Mouse (Mus musculus): ENCODE data around the gene Tbcd. TPM values are rescaled to one million over a fixed set of nuclear protein-coding genes. Genes with fewer than 3 reads are reported as not detected.

Tbcd gene
- polyA plus RNA-seq, 1 experiment from 2014 or later, result 61.8 TPM

- Histone ChIP-seq H3K9me3 (no peaks in the 10 kb centered on the region), H3K36me3 (replicated peaks) (no peaks in the 10 kb centered on the region), H3K4me2 (no peak overlapping the region), H3K4me3 (no peak overlapping the region), H3K4me1 (peaks cover 26% of the 10 kb centered on the region), H3K27ac (no peak overlapping the region), H3K27me3 (replicated peaks) (no peaks in the 10 kb centered on the region), H3K9ac (no peak overlapping the region)
- WGBS, result 78% methylated on average over 5 of the region's 5 CpGs
- no peak for ATAC-seq (replicated peaks)
Measured at GRCm38 (mm10) chr11:121437236-121437635, 14.5 kb upstream of the Tbcd start.

- H3K9me3 ChIP-seq, result no peaks in the 10 kb centered on the region
- H3K4me2 ChIP-seq, result no peak overlapping the region
- no peaks in the 10 kb centered on the region for H3K27me3 ChIP-seq (replicated peaks)
- no peak overlapping the region for H3K9ac ChIP-seq
- no peaks in the 10 kb centered on the region for H3K36me3 ChIP-seq (replicated peaks)
- 70% methylated on average over 5 of the region's 5 CpGs for WGBS
- no peak for ATAC-seq (replicated peaks)
- H3K27ac ChIP-seq, result no peak overlapping the region
- H3K4me3 ChIP-seq, result no peak overlapping the region
- peaks cover 14% of the 10 kb centered on the region; the same call in 1 of the 2 replicates for H3K4me1 ChIP-seq
Measured at GRCm38 (mm10) chr11:121439686-121440292, 12.0 kb upstream of the Tbcd start.

DNA sequence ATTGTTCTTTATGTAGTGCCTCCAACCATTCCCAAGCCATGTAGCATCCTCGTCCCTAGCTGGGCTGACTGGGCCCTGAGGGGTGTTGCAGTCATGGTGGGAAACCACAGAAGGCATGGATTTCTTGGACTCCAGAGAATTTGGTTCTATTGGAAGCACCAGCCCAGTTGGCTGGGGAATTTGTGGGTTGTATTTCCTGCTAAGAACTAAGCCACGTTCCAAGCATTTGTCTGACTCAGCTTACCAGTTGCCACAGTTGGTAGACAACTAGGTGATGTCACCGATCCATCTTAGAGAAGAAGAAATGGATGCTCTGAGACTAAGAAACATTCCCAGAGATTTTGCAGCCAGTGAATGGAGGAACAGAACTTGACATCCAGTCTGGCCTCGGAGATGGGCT, 10.1 kb upstream of the Tbcd start:
- Histone ChIP-seq H3K9me3 (no peaks in the 10 kb centered on the region), H3K9ac (no peak overlapping the region), H3K27me3 (replicated peaks) (no peaks in the 10 kb centered on the region; the same call in 1 of the 2 replicates), H3K4me3 (no peak overlapping the region), H3K4me1 (0 out of 2 replicates have a peak, but pooled peaks cover 5% of the 10 kb centered on the region), H3K4me2 (no peak overlapping the region), H3K36me3 (replicated peaks) (no peaks in the 10 kb centered on the region), H3K27ac (no peak overlapping the region)
- WGBS, result 93% methylated on average over 4 of the region's 4 CpGs
- ATAC-seq (replicated peaks), result no peak

- Histone ChIP-seq H3K36me3 (replicated peaks) (no peaks in the 10 kb centered on the region), H3K4me3 (no peak overlapping the region)
Measured at GRCm38 (mm10) chr11:121442076-121442475, 9.7 kb upstream of the Tbcd start.

GRCm38 (mm10) chr11:121451216-121451726, 478 bp upstream of the Tbcd start:
- peak overlapping the region; percentile 70 for H3K9ac ChIP-seq
- H3K4me2 ChIP-seq, result peak overlapping the region; percentile 59
- ATAC-seq (replicated peaks), result no peak; the same call in 1 of the 2 replicates
- H3K9me3 ChIP-seq, result no peaks in the 10 kb centered on the region
- 20% methylated on average over 9 of the region's 9 CpGs for WGBS
- H3K36me3 ChIP-seq (replicated peaks), result 0 out of 2 replicates have a peak, but pooled peaks cover 11% of the 10 kb centered on the region
- H3K4me3 ChIP-seq, result peak overlapping the region; percentile 80
- peaks cover 24% of the 10 kb centered on the region for H3K4me1 ChIP-seq
- H3K27me3 ChIP-seq (replicated peaks), result no peaks in the 10 kb centered on the region
- H3K27ac ChIP-seq, result peak overlapping the region; percentile 86

More at GRCm38 (mm10) chr11:121442076-121442475, 9.7 kb upstream of the Tbcd start:
- H3K9me3 ChIP-seq, result no peaks in the 10 kb centered on the region
- no peak overlapping the region for H3K9ac ChIP-seq
- H3K27ac ChIP-seq, result no peak overlapping the region
- H3K27me3 ChIP-seq (replicated peaks), result no peaks in the 10 kb centered on the region; the same call in 1 of the 2 replicates
- H3K4me1 ChIP-seq, result 0 out of 2 replicates have a peak, but pooled peaks cover 5% of the 10 kb centered on the region
- WGBS, result 76% methylated on average over 2 of the region's 2 CpGs
- no peak for ATAC-seq (replicated peaks)
- H3K4me2 ChIP-seq, result no peak overlapping the region

DNA sequence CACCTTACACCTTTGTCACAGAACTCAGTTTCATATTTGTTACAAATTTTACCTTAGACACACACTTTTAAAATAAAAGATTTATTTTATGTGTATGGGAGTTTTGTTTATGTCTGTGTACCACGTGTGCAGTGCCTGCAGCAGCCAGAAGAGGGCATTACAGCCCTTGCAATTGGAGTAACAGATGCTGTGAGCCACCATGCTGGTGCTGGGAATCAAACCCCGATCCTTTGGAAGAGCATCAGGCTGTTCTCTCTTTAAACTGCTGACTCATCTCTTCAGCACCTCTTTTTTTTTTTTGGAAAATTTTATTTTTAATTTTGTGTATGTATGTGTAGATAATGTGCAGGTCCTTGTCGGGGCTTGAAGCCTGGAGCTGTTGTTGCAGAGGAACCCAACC, 6.1 kb downstream of the Tbcd start:
- Histone ChIP-seq H3K27ac (no peak overlapping the region), H3K36me3 (replicated peaks) (peaks cover 54% of the 10 kb centered on the region), H3K4me2 (no peak overlapping the region), H3K9me3 (no peaks in the 10 kb centered on the region), H3K4me3 (no peak overlapping the region), H3K4me1 (peaks cover 13% of the 10 kb centered on the region), H3K27me3 (replicated peaks) (no peaks in the 10 kb centered on the region), H3K9ac (no peak overlapping the region)
- 89% methylated on average over 3 of the region's 3 CpGs for WGBS
- no peak for ATAC-seq (replicated peaks)

- no peaks in the 10 kb centered on the region for H3K4me1 ChIP-seq
- ATAC-seq (replicated peaks), result no peak
- H3K9ac ChIP-seq, result no peak overlapping the region
- no peaks in the 10 kb centered on the region for H3K9me3 ChIP-seq
- 91% methylated on average over 6 of the region's 6 CpGs for WGBS
- H3K4me3 ChIP-seq, result no peak overlapping the region
- H3K27me3 ChIP-seq (replicated peaks), result no peaks in the 10 kb centered on the region
- no peak overlapping the region for H3K27ac ChIP-seq
- H3K4me2 ChIP-seq, result no peak overlapping the region
- peaks cover 24% of the 10 kb centered on the region for H3K36me3 ChIP-seq (replicated peaks)
Measured at GRCm38 (mm10) chr11:121467408-121467807, 15.7 kb downstream of the Tbcd start.

GRCm38 (mm10) chr11:121474831-121475230, 23.1 kb downstream of the Tbcd start:
- H3K9me3 ChIP-seq, result no peaks in the 10 kb centered on the region
- H3K9ac ChIP-seq, result no peak overlapping the region
- 0 out of 2 replicates have a peak, but pooled peaks cover 4% of the 10 kb centered on the region for H3K36me3 ChIP-seq (replicated peaks)
- no peaks in the 10 kb centered on the region for H3K27me3 ChIP-seq (replicated peaks)
- no peak overlapping the region for H3K27ac ChIP-seq
- no peak for ATAC-seq (replicated peaks)
- WGBS, result 84% methylated on average over 3 of the region's 3 CpGs
- no peak overlapping the region for H3K4me3 ChIP-seq
- H3K4me2 ChIP-seq, result no peak overlapping the region
- H3K4me1 ChIP-seq, result no peaks in the 10 kb centered on the region

- Histone ChIP-seq H3K4me1 (no peaks in the 10 kb centered on the region), H3K36me3 (replicated peaks) (0 out of 2 replicates have a peak, but pooled peaks cover under 1% of the 10 kb centered on the region), H3K4me3 (no peak overlapping the region), H3K9me3 (no peaks in the 10 kb centered on the region), H3K4me2 (no peak overlapping the region), H3K27ac (no peak overlapping the region), H3K27me3 (replicated peaks) (no peaks in the 10 kb centered on the region), H3K9ac (no peak overlapping the region)
- ATAC-seq (replicated peaks), result no peak
- WGBS, result 31% methylated on average over 9 of the region's 9 CpGs
Measured at GRCm38 (mm10) chr11:121475699-121476415, 24.1 kb downstream of the Tbcd start.

GRCm38 (mm10) chr11:121479476-121480203, 27.9 kb downstream of the Tbcd start:
- ATAC-seq (replicated peaks), result no peak
- Histone ChIP-seq H3K27ac (no peak overlapping the region), H3K4me1 (no peaks in the 10 kb centered on the region), H3K9me3 (no peaks in the 10 kb centered on the region), H3K4me3 (no peak overlapping the region), H3K4me2 (no peak overlapping the region), H3K27me3 (replicated peaks) (no peaks in the 10 kb centered on the region), H3K36me3 (replicated peaks) (no peaks in the 10 kb centered on the region; the same call in 1 of the 2 replicates), H3K9ac (no peak overlapping the region)
- 90% methylated on average over 15 of the region's 15 CpGs for WGBS

DNA sequence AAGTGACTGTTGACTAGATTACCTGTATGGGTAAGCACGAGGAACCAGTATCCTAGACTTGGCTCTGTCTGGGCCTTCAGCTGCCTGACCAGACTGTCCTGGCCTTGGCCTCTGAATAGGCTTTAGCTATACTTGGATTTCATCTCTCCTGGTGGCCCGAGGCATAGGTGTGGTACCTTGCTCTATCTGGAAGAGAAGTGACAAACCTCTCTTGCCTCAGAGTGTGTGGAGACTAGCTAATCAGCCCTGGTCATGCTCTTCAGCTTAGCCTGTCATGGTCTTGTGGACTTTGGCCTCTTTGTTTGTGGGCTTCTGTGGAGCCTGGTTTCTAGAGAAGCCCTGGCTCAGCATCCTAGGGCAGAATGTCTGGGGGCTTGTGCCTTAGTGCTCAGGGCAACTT, 29.4 kb downstream of the Tbcd start:
- no peaks in the 10 kb centered on the region for H3K9me3 ChIP-seq
- WGBS, result 93% methylated on average over 2 of the region's 2 CpGs
- no peaks in the 10 kb centered on the region; the same call in 1 of the 2 replicates for H3K36me3 ChIP-seq (replicated peaks)
- H3K9ac ChIP-seq, result no peak overlapping the region
- ATAC-seq (replicated peaks), result no peak
- no peaks in the 10 kb centered on the region for H3K27me3 ChIP-seq (replicated peaks)
- no peak overlapping the region for H3K27ac ChIP-seq
- H3K4me2 ChIP-seq, result no peak overlapping the region
- H3K4me1 ChIP-seq, result no peaks in the 10 kb centered on the region
- no peak overlapping the region for H3K4me3 ChIP-seq

- no peak overlapping the region for H3K4me3 ChIP-seq
- no peaks in the 10 kb centered on the region; the same call in 1 of the 2 replicates for H3K36me3 ChIP-seq (replicated peaks)
- H3K27me3 ChIP-seq (replicated peaks), result no peaks in the 10 kb centered on the region
- no peak overlapping the region for H3K27ac ChIP-seq
- H3K4me2 ChIP-seq, result no peak overlapping the region
- no peaks in the 10 kb centered on the region for H3K9me3 ChIP-seq
- H3K9ac ChIP-seq, result no peak overlapping the region
- H3K4me1 ChIP-seq, result no peaks in the 10 kb centered on the region
- WGBS, result 92% methylated on average over 9 of the region's 9 CpGs
- ATAC-seq (replicated peaks), result no peak
Measured at GRCm38 (mm10) chr11:121485882-121486281, 34.1 kb downstream of the Tbcd start.
